Mouse (Mus musculus) kidney, embryonic 15.5 days (tissue): ENCODE measurements around the gene Lipe. TPM values are rescaled to one million over a fixed set of nuclear protein-coding genes. Genes with fewer than 3 reads are reported as not detected.
"Not testable (repeated sequence)": the region's sequence is repeated elsewhere in the genome, so short reads cannot be mapped to it uniquely, and the experiment has no call there.

ENCODE experiments used
- ATAC-seq: fragments of 200-750 bp; cut with Nextera tagmentation; replicated peaks from 2 replicates; pipeline ENCODE4 v1.8.0; 2017; ENCODE audit warnings: moderate TSS enrichment; ENCODE audit not compliant: low FRiP score
- H3K27ac ChIP-seq: fragments of 300-500 bp; sonication (generic); 2 replicates; pipeline ENCODE4 v1.5.1; 2015; ENCODE audit warnings: mild to moderate bottlenecking, inconsistent platforms
- H3K27me3 ChIP-seq: fragments of 300-500 bp; sonication (generic); 2 replicates; pipeline ENCODE4 v1.6.1; 2015; ENCODE audit warnings: inconsistent platforms
- H3K36me3 ChIP-seq: fragments of 300-500 bp; sonication (generic); 2 replicates; pipeline ENCODE4 v1.6.1; 2015; ENCODE audit warnings: inconsistent platforms
- H3K4me1 ChIP-seq: fragments of 300-500 bp; sonication (generic); 2 replicates; pipeline ENCODE4 v1.6.1; 2015; ENCODE audit warnings: inconsistent platforms
- H3K4me2 ChIP-seq: fragments of 300-500 bp; sonication (generic); 2 replicates; pipeline ENCODE4 v1.6.1; 2015; ENCODE audit warnings: moderate library complexity, mild to moderate bottlenecking, inconsistent platforms
- H3K4me3 ChIP-seq: fragments of 300-500 bp; sonication (generic); replicated peaks from 2 replicates; pipeline ENCODE4 v1.5.1; 2015; ENCODE audit warnings: mild to moderate bottlenecking, inconsistent platforms
- H3K9ac ChIP-seq: fragments of 300-500 bp; sonication (generic); 2 replicates; pipeline ENCODE4 v1.6.1; 2015; ENCODE audit warnings: mild to moderate bottlenecking, inconsistent platforms
- H3K9me3 ChIP-seq: fragments of 300-500 bp; sonication (generic); replicated peaks from 2 replicates; pipeline ENCODE4 v1.6.1; 2016; ENCODE audit warnings: inconsistent platforms
- WGBS: fragments of 180-500 bp; shearing (Covaris S2); methylation state at CpG from one replicate; pipeline ENCODE4 v1.1.7; 2015; ENCODE audit warnings: mixed read lengths; 5-methylcytosine and 5-hydroxymethylcytosine counted together
- polyA plus RNA-seq: library from polyadenylated mRNA; unstranded; fragments of >200 nt; fragmentation: Nextera tagmentation; extraction: Ambion mirVana; gene quantifications from 2 replicates; pipeline ENCODE4 v1.2.1, GENCODE M21; 2015

The Lipe gene
- polyA plus RNA-seq, 1 experiment from 2014 or later = 12.2 TPM

DNA sequence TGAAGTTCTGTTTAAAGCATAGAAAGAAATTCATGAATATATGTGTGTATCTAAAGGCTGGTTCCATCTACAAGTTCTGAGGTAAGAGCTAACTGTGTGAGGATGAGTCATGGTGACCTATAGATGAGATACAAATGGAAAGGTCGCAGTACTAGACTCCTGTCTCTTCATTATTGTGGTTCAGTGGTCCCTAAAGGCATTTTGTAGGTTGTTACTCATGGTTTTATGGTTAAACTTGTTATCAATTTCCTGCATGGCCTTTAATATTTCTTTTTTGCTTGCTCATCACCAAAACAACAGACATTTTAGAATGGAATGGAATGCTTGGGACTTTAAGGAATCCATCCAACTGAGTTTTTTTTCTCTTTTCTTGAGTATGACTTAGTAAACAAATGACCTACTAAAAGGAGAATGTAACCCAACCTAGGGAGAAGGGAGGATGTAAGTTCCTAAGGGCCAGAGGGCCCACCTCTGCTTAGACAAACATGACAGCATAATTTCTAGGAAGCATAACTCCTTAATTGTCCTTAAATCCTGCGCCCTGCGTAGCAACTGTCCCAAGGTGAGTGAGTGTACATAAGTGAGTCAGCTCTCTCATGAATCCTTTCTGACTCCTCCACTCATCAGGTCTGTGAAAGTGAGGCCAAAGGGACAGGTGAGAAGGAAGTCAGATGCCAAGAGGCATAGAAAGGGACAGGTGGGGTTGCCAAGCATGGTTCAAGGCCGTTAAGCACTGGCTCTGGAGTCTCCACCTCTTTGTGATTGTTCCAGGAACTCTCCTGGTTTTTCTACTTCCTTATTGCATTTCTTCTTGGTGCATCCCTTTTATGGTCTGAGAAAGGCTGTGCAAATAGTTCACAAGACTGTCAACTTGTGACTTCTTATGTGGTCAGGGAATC lies 31.6 kb upstream of the Lipe start:
- no peaks in the 10 kb centered on the region for H3K27me3 ChIP-seq
- no peak overlapping the region for H3K4me3 ChIP-seq
- 65% methylated on average over 4 of the region's 4 CpGs for WGBS
- no peak overlapping the region for H3K4me2 ChIP-seq
- ATAC-seq = no peak
- H3K9ac ChIP-seq = no peak overlapping the region
- H3K4me1 ChIP-seq = peaks cover 19% of the 10 kb centered on the region
- no peaks in the 10 kb centered on the region for H3K36me3 ChIP-seq
- H3K27ac ChIP-seq = peak overlapping the region; percentile 18; the same call in 1 of the 2 replicates
- no peaks in the 10 kb centered on the region for H3K9me3 ChIP-seq

DNA sequence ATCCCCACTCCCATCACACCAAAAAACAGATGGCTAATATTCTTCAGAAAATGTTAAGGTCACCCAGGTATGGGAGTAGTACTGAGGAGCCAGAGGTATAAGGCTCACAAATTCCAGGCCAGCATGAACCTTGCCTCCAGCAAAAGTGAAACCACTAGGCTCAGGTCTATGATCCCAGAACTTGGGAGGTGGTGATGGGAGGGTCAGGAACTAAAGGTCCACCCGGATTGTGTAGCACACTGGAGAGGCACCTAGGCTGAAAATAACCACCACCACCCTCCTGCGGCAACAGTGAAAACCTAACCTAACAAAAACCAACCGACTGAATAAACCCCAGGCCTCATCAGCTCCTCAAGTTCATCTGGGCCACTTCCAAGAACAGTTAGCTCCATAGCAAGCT lies 29.8 kb upstream of the Lipe start:
- WGBS = 91% methylated on average over 3 of the region's 3 CpGs
- Histone ChIP-seq H3K4me3 (no peak overlapping the region), H3K4me1 (peaks cover 10% of the 10 kb centered on the region), H3K9ac (no peak overlapping the region), H3K36me3 (no peaks in the 10 kb centered on the region), H3K27ac (no peak overlapping the region), H3K4me2 (no peak overlapping the region), H3K9me3 (no peaks in the 10 kb centered on the region), H3K27me3 (no peaks in the 10 kb centered on the region; the same call in 1 of the 2 replicates)
- ATAC-seq = no peak

DNA sequence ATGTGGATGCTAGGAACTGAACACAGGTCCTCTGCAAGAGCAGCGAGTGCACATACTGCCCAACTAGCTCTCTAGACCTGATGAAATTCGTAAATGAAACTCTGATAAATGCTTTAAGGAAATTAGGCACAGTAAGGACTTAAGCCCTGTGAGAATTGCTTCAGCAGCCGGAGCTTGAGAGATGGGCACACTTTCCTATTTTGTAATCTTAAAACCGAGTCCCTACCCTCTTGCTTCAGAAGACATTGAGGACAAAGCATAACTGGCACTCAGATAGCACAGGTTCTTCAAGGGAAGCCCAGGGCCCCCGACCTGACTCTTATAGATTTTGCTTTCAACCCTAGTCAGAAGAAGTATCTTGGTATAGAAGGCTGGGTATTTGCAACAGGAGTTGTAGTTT lies 28.6 kb upstream of the Lipe start:
- Histone ChIP-seq H3K27me3 (peaks cover 7% of the 10 kb centered on the region), H3K9ac (no peak overlapping the region), H3K36me3 (no peaks in the 10 kb centered on the region), H3K4me2 (no peak overlapping the region), H3K4me1 (0 out of 2 replicates have a peak, but pooled peaks cover 3% of the 10 kb centered on the region), H3K27ac (no peak overlapping the region), H3K9me3 (no peaks in the 10 kb centered on the region), H3K4me3 (no peak overlapping the region)
- ATAC-seq = no peak
- 87% methylated on average over 5 of the region's 5 CpGs for WGBS

- not testable (repeated sequence) for ATAC-seq, H3K4me2 ChIP-seq, H3K27ac ChIP-seq, H3K4me1 ChIP-seq, H3K4me3 ChIP-seq, H3K9ac ChIP-seq, H3K36me3 ChIP-seq, H3K27me3 ChIP-seq, H3K9me3 ChIP-seq
- WGBS = 87% methylated on average over 4 of the region's 4 CpGs
Observed at GRCm38 (mm10) chr7:25426380-25426779, 27.9 kb upstream of the Lipe start.

DNA sequence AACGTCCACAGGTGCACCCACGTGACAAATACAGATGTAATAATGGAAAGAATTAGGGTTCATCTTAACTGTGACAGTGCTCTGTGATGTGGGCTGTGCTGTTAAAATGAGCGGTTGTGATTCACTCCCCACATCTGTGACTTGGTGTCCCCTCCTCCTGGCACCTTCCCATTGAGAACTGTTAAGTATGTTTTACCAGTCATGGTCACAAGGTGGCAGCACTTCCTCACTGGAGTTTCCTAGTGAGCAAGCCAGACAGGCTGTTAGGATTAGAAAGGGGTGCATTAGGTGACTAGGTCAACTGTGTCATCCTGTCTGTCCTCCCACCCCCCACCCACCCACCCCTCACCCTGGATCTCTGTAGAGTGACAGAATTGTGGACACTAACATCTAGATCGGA lies 25.9 kb upstream of the Lipe start:
- ATAC-seq = 0 out of 2 replicates have a peak, but pooled peaks have one; percentile 36
- H3K9me3 ChIP-seq = no peaks in the 10 kb centered on the region
- WGBS = 45% methylated on average over 4 of the region's 4 CpGs
- no peak overlapping the region for H3K9ac ChIP-seq
- H3K4me3 ChIP-seq = no peak overlapping the region
- no peaks in the 10 kb centered on the region for H3K36me3 ChIP-seq
- H3K4me2 ChIP-seq = no peak overlapping the region
- no peaks in the 10 kb centered on the region for H3K4me1 ChIP-seq
- H3K27me3 ChIP-seq = peaks cover 7% of the 10 kb centered on the region
- no peak overlapping the region for H3K27ac ChIP-seq

DNA sequence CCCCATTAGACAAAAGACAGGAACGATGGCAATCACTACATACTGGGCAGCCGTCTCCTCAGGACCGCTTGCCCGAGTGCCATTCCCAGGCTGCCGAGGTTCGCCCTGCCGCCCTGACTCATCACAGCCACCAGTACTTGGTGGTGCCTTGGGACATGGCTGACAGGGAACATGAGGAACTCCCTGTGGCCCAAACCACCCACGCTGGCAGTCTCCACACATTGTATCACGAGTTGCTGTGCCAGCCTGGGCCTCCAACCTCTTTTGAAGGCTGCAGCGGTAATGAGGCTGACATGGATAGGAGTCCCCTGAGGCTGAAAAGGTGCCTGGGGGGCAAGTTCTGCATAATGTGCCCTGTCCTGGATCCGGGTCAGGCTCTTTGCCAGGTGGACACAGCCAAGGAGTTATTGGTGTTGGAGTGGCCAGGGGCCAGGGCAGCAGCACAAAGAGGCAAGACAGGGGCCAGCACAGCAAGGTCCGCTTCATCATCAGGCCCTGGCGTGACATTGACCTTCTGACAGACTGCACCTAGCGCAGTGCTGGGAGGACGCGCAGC lies 23.9 kb upstream of the Lipe start:
- H3K4me2 ChIP-seq = no peak overlapping the region
- H3K27ac ChIP-seq = no peak overlapping the region
- H3K9ac ChIP-seq = no peak overlapping the region
- 82% methylated on average over 16 of the region's 16 CpGs for WGBS
- no peaks in the 10 kb centered on the region for H3K36me3 ChIP-seq
- no peak for ATAC-seq
- H3K4me3 ChIP-seq = no peak overlapping the region
- H3K4me1 ChIP-seq = no peaks in the 10 kb centered on the region
- no peaks in the 10 kb centered on the region for H3K9me3 ChIP-seq
- peaks cover 7% of the 10 kb centered on the region for H3K27me3 ChIP-seq

- H3K4me2 ChIP-seq = no peak overlapping the region
- WGBS = 86% methylated on average over 4 of the region's 4 CpGs
- no peak overlapping the region for H3K9ac ChIP-seq
- H3K9me3 ChIP-seq = no peaks in the 10 kb centered on the region
- H3K27ac ChIP-seq = no peak overlapping the region
- H3K27me3 ChIP-seq = peaks cover 7% of the 10 kb centered on the region
- ATAC-seq = no peak
- no peaks in the 10 kb centered on the region for H3K36me3 ChIP-seq
- H3K4me3 ChIP-seq = no peak overlapping the region
- no peaks in the 10 kb centered on the region for H3K4me1 ChIP-seq
Observed at GRCm38 (mm10) chr7:25419943-25420342, 21.4 kb upstream of the Lipe start.

DNA sequence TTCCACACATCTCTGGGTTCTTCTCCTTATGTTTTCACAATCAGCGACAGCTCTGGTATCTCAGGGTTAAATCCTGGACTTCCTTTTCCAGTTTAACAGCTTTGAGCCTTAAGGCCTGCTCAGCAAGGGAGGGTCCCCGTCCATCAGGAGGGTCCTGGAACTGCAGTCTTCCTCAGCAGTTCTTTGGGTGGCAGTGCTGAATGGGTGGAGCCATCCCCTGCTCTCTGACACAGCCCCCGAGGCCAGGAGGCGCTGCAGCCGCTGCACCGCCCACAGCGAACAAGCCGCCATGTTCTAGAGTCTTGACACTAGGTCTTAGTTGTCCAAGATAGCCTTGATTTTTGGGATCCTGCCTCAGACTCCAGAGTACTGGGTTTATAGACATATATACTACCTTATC lies 21.0 kb upstream of the Lipe start:
- no peaks in the 10 kb centered on the region for H3K4me1 ChIP-seq
- H3K27me3 ChIP-seq = peaks cover 7% of the 10 kb centered on the region
- no peak overlapping the region for H3K27ac ChIP-seq
- H3K9ac ChIP-seq = no peak overlapping the region
- H3K9me3 ChIP-seq = no peaks in the 10 kb centered on the region
- no peak overlapping the region for H3K4me2 ChIP-seq
- WGBS = 82% methylated on average over 8 of the region's 8 CpGs
- ATAC-seq = no peak
- no peaks in the 10 kb centered on the region for H3K36me3 ChIP-seq
- no peak overlapping the region for H3K4me3 ChIP-seq

GRCm38 (mm10) chr7:25417597-25417996 lies 19.1 kb upstream of the Lipe start:
- Histone ChIP-seq H3K27ac (no peak overlapping the region), H3K9ac (no peak overlapping the region), H3K4me1 (0 out of 2 replicates have a peak, but pooled peaks cover 3% of the 10 kb centered on the region), H3K9me3 (no peaks in the 10 kb centered on the region), H3K4me2 (no peak overlapping the region), H3K27me3 (peaks cover 2% of the 10 kb centered on the region; the same call in 1 of the 2 replicates), H3K4me3 (no peak overlapping the region), H3K36me3 (no peaks in the 10 kb centered on the region)
- ATAC-seq = no peak
- 79% methylated on average over 1 of the region's 1 CpGs for WGBS

GRCm38 (mm10) chr7:25412833-25413441 lies 14.4 kb upstream of the Lipe start, which contains the start of gene Cxcl17:
Cxcl17 (minus strand) TSS chr7:25412886.
- Histone ChIP-seq H3K27me3 (no peaks in the 10 kb centered on the region), H3K4me3 (no peak within 1 kb of the TSS), H3K4me1 (0 out of 2 replicates have a peak, but pooled peaks cover 5% of the 10 kb centered on the region), H3K4me2 (no peak within 1 kb of the TSS), H3K9ac (no peak within 1 kb of the TSS), H3K27ac (no peak within 1 kb of the TSS), H3K9me3 (no peaks in the 10 kb centered on the region), H3K36me3 (no peaks in the 10 kb centered on the region)
- no peak for ATAC-seq
- 44% methylated on average over 7 of the region's 7 CpGs for WGBS

GRCm38 (mm10) chr7:25411861-25412260 lies 13.4 kb upstream of the Lipe start:
- no peak overlapping the region for H3K9ac ChIP-seq
- WGBS = 90% methylated on average over 3 of the region's 3 CpGs

GRCm38 (mm10) chr7:25410969-25411615 lies 12.6 kb upstream of the Lipe start:
- no peak overlapping the region for H3K9ac ChIP-seq
- 0 out of 2 replicates have a peak, but pooled peaks cover 5% of the 10 kb centered on the region for H3K4me1 ChIP-seq
- no peak overlapping the region for H3K4me3 ChIP-seq
- WGBS = 85% methylated on average over 1 of the region's 1 CpGs
- H3K27ac ChIP-seq = no peak overlapping the region
- no peaks in the 10 kb centered on the region for H3K9me3 ChIP-seq
- no peaks in the 10 kb centered on the region for H3K36me3 ChIP-seq
- no peaks in the 10 kb centered on the region for H3K27me3 ChIP-seq
- ATAC-seq = no peak
- H3K4me2 ChIP-seq = no peak overlapping the region

More at GRCm38 (mm10) chr7:25411861-25412260, 13.4 kb upstream of the Lipe start:
- H3K36me3 ChIP-seq = no peaks in the 10 kb centered on the region
- H3K4me2 ChIP-seq = no peak overlapping the region
- no peaks in the 10 kb centered on the region for H3K9me3 ChIP-seq
- H3K4me3 ChIP-seq = no peak overlapping the region
- H3K4me1 ChIP-seq = 0 out of 2 replicates have a peak, but pooled peaks cover 5% of the 10 kb centered on the region
- H3K27me3 ChIP-seq = no peaks in the 10 kb centered on the region
- no peak for ATAC-seq
- H3K27ac ChIP-seq = no peak overlapping the region
